Mouse (Mus musculus): ENCODE results near the gene Ddx58.

Ddx58 gene

DNA sequence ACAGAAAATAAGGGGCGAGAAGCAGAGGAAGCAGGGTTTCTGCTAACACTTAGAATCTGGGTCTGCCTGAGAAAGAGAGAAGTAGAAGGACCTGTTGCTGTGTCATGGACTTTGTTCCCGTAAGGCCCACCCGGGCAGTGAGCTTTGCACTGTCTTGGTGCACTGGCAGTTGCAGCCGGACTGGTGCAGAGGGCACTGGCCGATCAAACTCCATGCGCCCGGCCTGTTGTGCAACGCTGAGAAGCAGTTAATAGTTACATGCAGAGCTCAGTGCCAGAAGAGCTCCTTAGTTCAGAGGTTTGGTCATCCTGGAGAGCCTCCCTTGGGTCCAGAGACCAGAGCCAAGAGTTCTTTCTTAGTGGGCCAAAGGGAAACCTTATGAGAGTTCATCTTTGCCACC is 57.9 kb downstream of the Ddx58 start:
- DNase-seq (ENCODE audit: low spot score) = no peak

DNA sequence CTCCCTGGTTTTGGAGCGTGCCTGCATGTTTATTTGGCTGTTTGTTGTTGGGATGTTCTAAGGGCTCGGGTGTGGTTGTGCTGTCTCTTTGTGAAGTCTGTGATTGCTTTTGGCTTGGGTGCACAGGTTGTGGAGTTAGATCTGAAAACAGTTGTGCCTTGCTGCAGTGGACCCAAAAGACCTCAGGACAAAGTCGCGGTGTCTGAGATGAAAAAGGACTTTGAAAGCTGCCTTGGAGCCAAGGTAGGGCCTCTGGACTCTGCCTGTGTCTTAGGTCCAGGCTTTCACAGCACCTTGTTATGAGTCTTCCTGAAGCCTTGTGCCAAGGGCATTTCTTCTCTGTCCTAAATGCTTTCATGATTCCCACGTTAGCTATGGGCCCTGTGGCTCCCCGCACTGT is 59.6 kb downstream of the Ddx58 start:
- DNase-seq (ENCODE audit: low spot score) = no peak

DNA sequence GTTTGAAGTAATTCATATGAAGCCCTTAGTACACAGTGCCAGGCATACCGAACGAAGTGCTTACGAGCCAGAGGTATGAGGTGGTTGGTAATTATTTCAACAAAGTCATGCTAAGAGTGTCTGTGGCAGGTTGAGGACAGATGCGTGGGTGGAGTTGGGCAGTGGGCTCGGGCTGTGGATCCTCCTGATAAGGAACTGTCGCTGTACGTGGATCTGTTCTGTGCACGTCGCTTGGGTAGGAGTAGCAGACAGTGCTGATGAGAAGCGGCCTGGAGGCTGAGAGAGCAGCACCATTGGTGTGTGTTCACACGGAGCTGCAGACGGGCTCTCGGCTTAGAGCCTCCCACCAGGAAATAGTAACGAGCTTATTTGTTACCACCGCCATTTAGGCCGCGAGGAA is 61.0 kb downstream of the Ddx58 start:
- DNase-seq (ENCODE audit: low spot score) = no peak

DNA sequence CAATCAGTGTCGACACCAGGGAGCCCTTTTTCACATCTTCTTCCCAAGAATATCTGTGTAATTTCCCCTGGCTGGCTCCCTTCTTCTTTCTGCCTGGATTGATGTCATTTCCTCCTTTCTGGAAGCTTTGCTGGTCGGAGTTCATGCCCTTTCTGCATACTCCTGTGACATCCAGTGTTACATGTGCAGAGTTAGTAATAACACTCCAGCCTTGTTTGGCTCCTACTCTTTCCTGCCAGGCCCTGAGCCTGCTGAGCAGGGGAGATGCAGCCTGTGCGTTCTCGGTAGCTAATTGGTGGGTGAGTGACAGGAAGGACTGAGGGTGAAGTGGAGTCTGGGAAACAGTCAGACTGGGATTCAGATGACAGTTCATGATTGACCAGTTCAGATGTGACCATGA is 65.3 kb downstream of the Ddx58 start:
- DNase-seq (ENCODE audit: low spot score) = no peak

DNA sequence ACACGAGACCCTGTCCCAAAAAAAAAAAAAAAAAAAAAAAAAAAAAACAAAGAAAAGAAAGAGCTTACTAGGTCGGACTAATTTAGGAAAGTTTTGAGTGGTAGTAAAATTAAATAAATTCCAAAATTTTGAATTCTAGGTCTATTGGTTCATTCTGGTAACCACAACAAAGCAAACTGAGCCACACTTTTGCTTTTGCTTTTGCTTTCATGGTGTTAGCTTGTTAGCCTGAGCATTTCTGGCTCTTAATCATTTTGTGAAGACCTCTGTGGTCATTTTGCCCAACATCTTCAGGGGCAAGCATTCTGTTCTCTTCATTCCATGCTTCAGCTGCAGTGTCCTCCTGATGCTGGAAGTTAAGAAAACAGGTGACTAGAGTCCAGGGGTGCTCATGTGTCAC is 67.3 kb downstream of the Ddx58 start:
- no peak for DNase-seq (ENCODE audit: low spot score)

DNA sequence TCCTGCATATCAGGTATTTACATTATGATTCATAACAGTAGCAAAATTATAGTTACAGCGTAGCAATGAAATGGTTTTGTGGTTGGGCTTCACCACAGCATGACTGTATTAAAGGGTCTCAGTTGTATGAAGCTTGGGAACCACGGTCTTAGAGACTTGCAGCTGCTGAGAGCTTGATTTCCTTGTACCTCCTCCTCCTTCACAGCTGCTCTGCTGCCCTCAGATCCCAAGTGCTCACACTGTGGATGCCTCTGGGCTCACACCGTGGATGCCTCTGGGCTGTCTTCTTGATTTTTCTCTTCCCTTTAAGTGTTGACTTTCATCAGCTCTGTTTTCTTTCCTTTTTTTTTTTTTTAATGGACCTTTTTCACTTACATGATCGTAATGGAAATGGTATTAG is 68.2 kb downstream of the Ddx58 start:
- no peak for DNase-seq (ENCODE audit: low spot score)

DNA sequence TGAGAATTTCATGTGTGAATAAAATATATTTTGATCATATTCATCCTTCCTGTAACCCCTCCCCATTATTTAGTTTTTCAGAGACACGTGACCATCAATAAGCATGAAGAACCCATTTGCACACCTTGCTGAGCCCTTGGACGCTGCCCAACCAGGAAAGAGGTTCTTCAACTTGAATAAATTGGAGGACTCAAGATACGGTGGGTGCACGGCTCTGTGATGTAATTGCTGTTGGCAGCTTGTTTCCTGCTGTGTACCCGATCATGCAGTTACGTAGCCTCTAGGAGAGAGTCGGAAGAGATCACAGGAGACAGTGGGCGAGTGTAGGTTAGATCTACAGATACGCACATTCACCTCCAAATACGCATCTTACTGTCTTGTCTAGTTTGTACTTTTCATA is 76.0 kb downstream of the Ddx58 start:
- no peak for DNase-seq (ENCODE audit: low spot score)

DNA sequence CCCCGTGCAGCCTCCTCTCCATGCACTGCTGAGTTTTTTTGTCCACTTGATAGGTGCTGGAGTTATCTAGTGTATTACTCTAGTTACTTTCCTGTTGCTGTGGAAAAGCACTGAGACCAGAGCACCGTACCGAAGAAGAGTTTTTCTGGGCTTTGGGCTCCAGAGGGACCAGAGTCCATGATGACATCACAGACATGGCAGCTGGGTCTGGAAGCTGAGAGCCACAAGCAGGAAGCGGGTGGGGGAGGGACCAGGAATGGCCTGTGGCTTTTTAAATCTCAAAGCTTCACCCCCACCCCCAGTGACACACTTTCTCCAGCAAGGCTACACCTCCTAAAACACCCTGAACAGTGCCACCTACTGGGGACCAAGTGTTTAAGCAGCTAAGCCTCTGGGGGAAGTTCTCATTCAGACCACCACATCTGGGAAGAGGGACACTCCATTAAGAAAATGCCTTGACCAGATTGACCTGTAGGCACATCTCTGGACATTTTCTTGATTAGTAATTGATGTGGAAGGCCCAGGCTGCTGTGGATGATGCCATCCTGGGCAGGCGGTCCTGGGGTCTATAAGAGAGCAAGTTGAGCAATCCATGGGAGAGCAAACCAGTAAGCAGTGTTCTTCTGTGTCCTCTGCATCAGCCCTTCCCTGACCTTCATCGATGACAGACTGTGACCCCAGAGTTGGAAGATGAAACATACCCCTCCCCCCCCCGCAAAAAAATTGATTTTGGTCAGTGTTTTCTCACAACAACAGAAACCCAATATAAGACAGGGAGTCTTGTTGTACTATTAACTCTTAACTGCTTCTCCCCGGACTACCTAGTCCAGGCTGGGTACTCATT is 78.8 kb downstream of the Ddx58 start:
- DNase-seq (ENCODE audit: low spot score) = no peak

DNA sequence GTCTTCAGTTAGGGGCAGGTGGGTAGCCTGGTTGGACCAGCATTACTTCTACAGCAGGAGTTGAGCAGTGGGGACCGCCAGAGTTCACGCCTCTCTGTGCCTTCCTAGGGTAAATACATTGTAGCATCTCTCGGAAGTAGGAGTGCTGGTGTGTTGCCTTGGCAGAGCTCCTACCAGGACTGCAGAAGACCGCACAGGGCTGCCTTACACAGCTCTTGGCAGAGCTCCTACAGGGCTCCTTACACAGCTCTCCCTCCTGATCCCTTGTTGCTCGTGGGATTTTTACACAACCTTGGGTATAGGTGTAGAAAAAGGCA is 81.4 kb downstream of the Ddx58 start:
- no peak for DNase-seq (ENCODE audit: low spot score)

DNA sequence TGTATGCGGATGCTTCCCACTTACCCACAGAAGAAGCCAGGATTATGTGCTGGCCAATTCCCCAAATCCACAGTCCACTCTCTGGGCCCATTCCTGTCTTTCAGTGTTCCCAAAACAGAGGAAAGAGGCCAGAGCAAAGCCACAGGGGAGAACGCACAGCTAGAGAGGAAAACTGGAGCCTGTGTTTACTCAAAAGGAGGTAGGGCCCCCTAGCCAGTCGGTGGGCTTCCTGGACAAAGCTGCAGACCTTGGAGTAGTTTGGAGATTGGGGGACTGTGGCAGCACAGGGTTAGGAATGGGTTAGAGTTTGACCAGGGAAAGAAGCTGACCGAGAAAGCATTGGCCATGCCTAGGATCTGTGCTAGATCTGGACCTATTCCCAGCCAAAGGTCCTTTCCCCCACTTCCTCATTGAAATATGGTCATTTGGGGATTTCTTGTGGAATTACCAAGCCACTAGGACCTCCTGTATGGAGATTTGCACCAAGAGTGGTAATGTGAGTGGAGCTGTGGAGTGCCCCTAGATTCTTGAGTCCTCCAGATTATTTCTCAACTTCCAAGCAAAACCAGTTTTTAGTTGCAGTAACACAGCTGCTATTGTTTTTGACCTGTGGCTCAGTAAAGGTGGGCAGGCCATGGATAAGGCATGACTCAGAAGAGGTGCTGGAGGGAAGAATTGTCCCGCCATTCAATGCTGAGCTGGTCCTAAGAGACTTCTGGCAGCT is 82.0 kb downstream of the Ddx58 start:
- no peak for DNase-seq (ENCODE audit: low spot score)

DNA sequence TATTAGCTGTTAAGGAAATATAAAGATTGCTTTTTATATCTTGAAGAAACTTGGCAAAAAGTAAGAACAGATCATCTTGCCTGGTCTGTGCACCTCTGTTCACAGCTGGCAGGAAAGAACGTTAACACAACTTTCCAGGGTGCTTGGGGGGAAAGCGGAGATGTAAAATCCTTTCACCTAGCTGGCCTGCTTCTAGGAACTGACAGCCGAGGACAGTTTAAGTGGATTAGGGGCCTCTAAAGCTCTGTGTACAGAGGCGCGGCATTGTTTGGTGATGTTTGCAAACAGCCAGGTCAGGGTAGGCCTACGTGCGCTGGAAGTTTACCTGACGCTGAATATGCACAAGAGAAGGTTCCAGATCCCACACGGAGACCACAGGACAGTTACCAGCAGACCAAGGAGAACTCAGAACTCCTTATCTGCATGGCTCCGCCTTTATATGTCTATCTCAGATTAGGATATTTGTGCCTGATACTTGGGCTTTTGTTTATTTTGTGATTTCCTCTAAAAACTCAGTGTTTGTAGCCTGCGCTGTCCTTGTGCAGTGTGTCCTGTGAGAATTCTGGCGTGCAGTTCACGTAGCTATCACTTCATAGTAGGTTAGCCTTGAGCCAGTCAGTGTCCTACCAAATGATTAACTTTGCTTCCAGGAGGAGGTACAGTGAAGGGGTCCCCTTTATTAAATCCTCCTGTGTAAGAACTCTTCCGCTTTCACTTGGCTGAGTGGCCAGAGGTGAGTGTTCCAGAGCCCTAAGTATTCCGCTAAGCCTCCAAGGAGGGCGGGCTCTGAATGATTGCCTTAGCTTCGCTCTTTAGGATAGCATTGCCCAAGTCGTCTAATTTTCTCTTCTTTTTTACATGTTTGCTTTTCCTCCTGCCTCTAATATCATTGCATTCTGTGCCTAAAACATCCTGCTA is 82.8 kb downstream of the Ddx58 start:
- DNase-seq (ENCODE audit: low spot score) = no peak

DNA sequence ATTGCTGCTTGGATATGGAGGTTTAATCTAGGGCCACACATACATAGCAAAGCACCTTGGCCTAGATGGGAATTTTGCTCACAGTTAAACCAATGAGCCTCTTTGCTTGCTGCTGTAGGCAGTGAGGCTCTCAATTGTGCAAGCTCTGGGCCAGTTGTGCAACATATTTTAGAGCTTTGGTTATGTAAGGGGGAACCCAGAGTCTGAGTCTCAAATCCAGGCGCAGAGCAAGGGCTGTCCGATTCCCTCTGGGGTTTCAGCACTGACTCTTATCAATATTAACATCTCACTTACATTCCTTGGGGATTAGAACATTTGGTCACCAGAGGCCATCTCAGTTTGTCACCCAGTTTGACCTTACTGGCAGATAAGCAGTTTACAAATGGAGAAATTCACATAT is 83.5 kb downstream of the Ddx58 start:
- DNase-seq (ENCODE audit: low spot score) = no peak

DNA sequence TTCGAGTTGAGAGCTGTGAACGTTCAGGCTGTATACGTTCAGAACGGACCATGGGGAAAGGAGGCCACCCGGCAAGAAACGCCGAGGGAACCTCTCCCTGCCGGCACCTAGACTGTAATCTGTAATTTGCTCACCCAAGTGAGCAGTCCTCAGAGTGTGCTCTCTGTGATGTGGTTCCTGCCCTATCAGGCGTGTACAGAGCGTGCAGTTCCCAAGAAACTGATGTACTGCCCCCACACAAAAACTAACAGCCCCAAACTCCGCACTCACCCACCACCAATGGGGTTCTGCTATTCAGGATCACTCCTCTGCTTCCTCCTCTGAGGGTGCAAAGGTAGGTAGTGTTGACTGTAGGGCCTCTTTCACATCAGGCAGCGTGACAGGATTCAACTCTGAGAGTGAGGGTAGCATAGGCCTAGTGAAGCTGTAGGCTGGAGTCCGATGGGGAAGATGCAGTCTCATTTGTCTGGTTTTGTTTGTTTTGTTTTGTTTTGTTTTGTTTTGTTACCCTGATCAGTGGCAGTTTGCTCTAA is 84.1 kb downstream of the Ddx58 start:
- no peak for DNase-seq (ENCODE audit: low spot score)

DNA sequence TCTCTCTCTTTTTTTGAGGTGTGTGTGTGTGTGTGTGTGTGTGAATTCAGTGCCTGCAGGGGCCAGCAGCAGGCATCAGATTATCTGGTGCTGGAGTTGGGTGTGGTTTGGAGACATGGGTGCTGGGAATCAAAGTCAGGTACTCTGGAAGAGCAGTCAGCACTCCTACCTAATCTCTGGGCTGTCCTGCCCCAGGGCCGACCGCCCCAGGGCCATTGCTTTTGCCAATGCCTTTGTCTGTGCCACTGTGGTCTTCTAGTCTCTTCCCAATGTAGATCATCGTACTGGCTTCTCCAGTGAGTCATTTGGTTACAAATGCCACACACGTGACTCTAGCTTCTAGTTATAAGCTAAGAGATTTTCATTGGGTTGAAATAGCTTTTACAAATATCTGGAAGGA is 84.9 kb downstream of the Ddx58 start:
- DNase-seq (ENCODE audit: low spot score) = no peak

All from c-Kit-positive CD71-positive TER-119-positive erythroid progenitor cells, embryonic 14.5 days (primary cell).